Mouse (Mus musculus): ENCODE measurements around the gene Hoxa5. TPM values are rescaled to one million over a fixed set of nuclear protein-coding genes. Genes with fewer than 3 reads are reported as not detected.
A peak's percentile ranks its signal among the peaks of the same experiment; 100 is the strongest.

The Hoxa5 gene
- polyA plus RNA-seq, 1 experiment from 2014 or later, result not detected

- Histone ChIP-seq H3K27ac (replicated peaks) (no peak within 1 kb of the TSS), H3K9me3 (no peaks in the 10 kb centered on the region), H3K4me1 (peaks cover 25% of the 10 kb centered on the region), H3K27me3 (replicated peaks; ENCODE audit: low read depth, poor library complexity, severe bottlenecking) (peaks cover 100% of the 10 kb centered on the region), H3K4me3 (peak within 1 kb of the TSS; percentile 57), H3K36me3 (replicated peaks) (no peaks in the 10 kb centered on the region)
- peak; percentile 90 for DNase-seq (ENCODE audit: low spot score)
- under 1% methylated on average over 46 of the region's 46 CpGs for WGBS
These were observed 17.1 kb upstream of the Hoxa5 start, which contains the start of gene Hoxa7 for GRCm38 (mm10) chr6:52221337-52221992. Gene Hoxa7 (minus strand): TSS chr6:52221854.

- H3K27ac ChIP-seq (replicated peaks), result no peak overlapping the region
- H3K4me3 ChIP-seq, result peak overlapping the region; percentile 57
- H3K27me3 ChIP-seq (replicated peaks; ENCODE audit: low read depth, poor library complexity, severe bottlenecking), result peaks cover 100% of the 10 kb centered on the region
- 7% methylated on average over 12 of the region's 12 CpGs for WGBS
- DNase-seq (ENCODE audit: low spot score), result no peak
- H3K9me3 ChIP-seq, result no peaks in the 10 kb centered on the region
- peaks cover 24% of the 10 kb centered on the region for H3K4me1 ChIP-seq
- no peaks in the 10 kb centered on the region for H3K36me3 ChIP-seq (replicated peaks)
These were observed 16.5 kb upstream of the Hoxa5 start for GRCm38 (mm10) chr6:52220865-52221310.

- DNase-seq (ENCODE audit: low spot score), result peak; percentile 67
- peaks cover 22% of the 10 kb centered on the region for H3K4me1 ChIP-seq
- no peaks in the 10 kb centered on the region for H3K36me3 ChIP-seq (replicated peaks)
- WGBS, result 10% methylated on average over 32 of the region's 32 CpGs
- H3K4me3 ChIP-seq, result no peak overlapping the region
- H3K27me3 ChIP-seq (replicated peaks; ENCODE audit: low read depth, poor library complexity, severe bottlenecking), result peaks cover 100% of the 10 kb centered on the region
- H3K27ac ChIP-seq (replicated peaks), result no peak overlapping the region
- H3K9me3 ChIP-seq, result no peaks in the 10 kb centered on the region
These were observed 15.8 kb upstream of the Hoxa5 start for GRCm38 (mm10) chr6:52220003-52220864.

GRCm38 (mm10) chr6:52219234-52219942 lies 15.0 kb upstream of the Hoxa5 start:
- no peak overlapping the region for H3K27ac ChIP-seq (replicated peaks)

GRCm38 (mm10) chr6:52218643-52219215 lies 14.3 kb upstream of the Hoxa5 start:
- H3K4me3 ChIP-seq, result no peak overlapping the region
- peaks cover 22% of the 10 kb centered on the region for H3K4me1 ChIP-seq

More at GRCm38 (mm10) chr6:52219234-52219942, 15.0 kb upstream of the Hoxa5 start:
- Histone ChIP-seq H3K27me3 (replicated peaks; ENCODE audit: low read depth, poor library complexity, severe bottlenecking) (peaks cover 100% of the 10 kb centered on the region), H3K36me3 (replicated peaks) (no peaks in the 10 kb centered on the region), H3K4me1 (peaks cover 22% of the 10 kb centered on the region), H3K9me3 (no peaks in the 10 kb centered on the region), H3K4me3 (no peak overlapping the region)
- 19% methylated on average over 9 of the region's 9 CpGs for WGBS
- DNase-seq (ENCODE audit: low spot score), result no peak

GRCm38 (mm10) chr6:52217895-52218642 lies 13.7 kb upstream of the Hoxa5 start:
- peak overlapping the region; percentile 43 for H3K4me3 ChIP-seq
- no peaks in the 10 kb centered on the region for H3K9me3 ChIP-seq
- WGBS, result 4% methylated on average over 23 of the region's 23 CpGs
- H3K27me3 ChIP-seq (replicated peaks; ENCODE audit: low read depth, poor library complexity, severe bottlenecking), result peaks cover 100% of the 10 kb centered on the region
- H3K27ac ChIP-seq (replicated peaks), result no peak overlapping the region
- DNase-seq (ENCODE audit: low spot score), result no peak
- H3K36me3 ChIP-seq (replicated peaks), result no peaks in the 10 kb centered on the region
- peaks cover 23% of the 10 kb centered on the region for H3K4me1 ChIP-seq

More at GRCm38 (mm10) chr6:52218643-52219215, 14.3 kb upstream of the Hoxa5 start:
- Histone ChIP-seq H3K9me3 (no peaks in the 10 kb centered on the region), H3K27me3 (replicated peaks; ENCODE audit: low read depth, poor library complexity, severe bottlenecking) (peaks cover 100% of the 10 kb centered on the region), H3K27ac (replicated peaks) (no peak overlapping the region), H3K36me3 (replicated peaks) (no peaks in the 10 kb centered on the region)
- no peak for DNase-seq (ENCODE audit: low spot score)
- 8% methylated on average over 14 of the region's 14 CpGs for WGBS

- no peaks in the 10 kb centered on the region for H3K36me3 ChIP-seq (replicated peaks)
- no peaks in the 10 kb centered on the region for H3K9me3 ChIP-seq
- H3K4me3 ChIP-seq, result peak overlapping the region; percentile 43
- H3K27ac ChIP-seq (replicated peaks), result no peak overlapping the region
- H3K27me3 ChIP-seq (replicated peaks; ENCODE audit: low read depth, poor library complexity, severe bottlenecking), result peaks cover 100% of the 10 kb centered on the region
- peak; percentile 87 for DNase-seq (ENCODE audit: low spot score)
- H3K4me1 ChIP-seq, result peaks cover 25% of the 10 kb centered on the region
- WGBS, result 0% methylated on average over 25 of the region's 25 CpGs
These were observed 13.0 kb upstream of the Hoxa5 start for GRCm38 (mm10) chr6:52217459-52217768.

- Histone ChIP-seq H3K4me3 (peak overlapping the region; percentile 43), H3K27ac (replicated peaks) (no peak overlapping the region), H3K9me3 (no peaks in the 10 kb centered on the region), H3K36me3 (replicated peaks) (no peaks in the 10 kb centered on the region), H3K4me1 (peaks cover 25% of the 10 kb centered on the region), H3K27me3 (replicated peaks; ENCODE audit: low read depth, poor library complexity, severe bottlenecking) (peaks cover 100% of the 10 kb centered on the region)
- no peak for DNase-seq (ENCODE audit: low spot score)
- 2% methylated on average over 60 of the region's 60 CpGs for WGBS
These were observed 12.5 kb upstream of the Hoxa5 start for GRCm38 (mm10) chr6:52216691-52217458.

GRCm38 (mm10) chr6:52215771-52216535 lies 11.6 kb upstream of the Hoxa5 start:
- no peak for DNase-seq (ENCODE audit: low spot score)
- Histone ChIP-seq H3K4me3 (no peak overlapping the region; the same call in 1 of the 2 replicates), H3K4me1 (peaks cover 17% of the 10 kb centered on the region), H3K36me3 (replicated peaks) (no peaks in the 10 kb centered on the region), H3K27me3 (replicated peaks; ENCODE audit: low read depth, poor library complexity, severe bottlenecking) (peaks cover 100% of the 10 kb centered on the region), H3K27ac (replicated peaks) (no peak overlapping the region), H3K9me3 (no peaks in the 10 kb centered on the region)
- under 1% methylated on average over 30 of the region's 30 CpGs for WGBS

GRCm38 (mm10) chr6:52215070-52215469 lies 10.7 kb upstream of the Hoxa5 start:
- no peaks in the 10 kb centered on the region for H3K36me3 ChIP-seq (replicated peaks)
- WGBS, result 8% methylated on average over 3 of the region's 3 CpGs
- peaks cover 17% of the 10 kb centered on the region for H3K4me1 ChIP-seq
- no peaks in the 10 kb centered on the region for H3K9me3 ChIP-seq
- H3K27me3 ChIP-seq (replicated peaks; ENCODE audit: low read depth, poor library complexity, severe bottlenecking), result peaks cover 100% of the 10 kb centered on the region
- H3K27ac ChIP-seq (replicated peaks), result no peak overlapping the region
- H3K4me3 ChIP-seq, result no peak overlapping the region
- DNase-seq (ENCODE audit: low spot score), result no peak

All from embryonic facial prominence, embryonic 10.5 days (tissue).